Mouse (Mus musculus) 3T3-L1 (cell line): Measurements from ENCODE around the gene Igsf9b.

ENCODE experiments used
- DNase-seq: peaks from one replicate; pipeline ENCODE4 v3.0.0-alpha.2; 2015; ENCODE audit warnings: low read depth, low spot score

Igsf9b gene

DNA sequence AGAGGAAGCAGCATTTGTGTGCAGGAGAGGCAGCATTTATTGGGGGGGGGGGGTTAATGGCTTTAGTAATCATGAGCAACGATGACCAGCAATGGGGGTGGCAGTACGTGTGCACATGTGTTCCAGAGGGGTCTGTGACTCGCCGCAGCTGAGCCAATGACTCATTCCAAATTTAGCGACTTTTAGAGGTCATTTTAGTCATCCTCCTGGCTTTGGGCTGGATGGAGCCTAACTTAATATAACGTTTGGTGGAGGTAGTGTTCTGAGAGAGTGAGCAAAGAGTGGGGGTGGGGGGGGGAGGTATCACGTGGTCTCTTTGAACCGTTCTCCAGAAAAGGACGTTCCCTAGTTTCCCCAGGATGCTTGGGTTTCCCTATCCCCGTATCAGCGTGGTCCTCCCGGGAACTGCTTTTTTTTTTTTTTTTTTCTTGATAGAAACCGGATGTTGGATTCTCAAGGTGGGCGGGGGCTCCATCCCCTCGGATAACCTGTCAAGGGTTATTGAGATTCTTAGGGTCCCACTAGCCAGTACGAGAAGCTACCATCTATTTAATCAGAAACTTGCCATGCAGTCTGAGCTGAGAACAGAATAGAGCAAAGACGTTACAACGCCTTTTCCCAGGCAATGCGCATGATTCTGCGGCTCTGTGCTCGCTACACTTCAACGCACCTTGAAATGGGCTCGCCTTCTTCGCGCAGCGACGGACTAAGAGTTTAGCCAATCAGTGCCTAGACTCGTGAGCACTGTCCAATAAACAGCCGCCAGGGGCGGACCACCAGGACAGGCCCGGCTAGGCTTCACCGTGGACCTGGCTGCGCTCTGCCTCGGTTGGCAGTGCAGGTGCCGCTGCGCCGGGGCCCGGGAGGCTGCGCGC, at the start of gene Igsf9b:
Gene Igsf9b (plus strand): TSS at position 794 of the 875 bp plus-strand sequence.
- DNase-seq, result peak; percentile 77

DNA sequence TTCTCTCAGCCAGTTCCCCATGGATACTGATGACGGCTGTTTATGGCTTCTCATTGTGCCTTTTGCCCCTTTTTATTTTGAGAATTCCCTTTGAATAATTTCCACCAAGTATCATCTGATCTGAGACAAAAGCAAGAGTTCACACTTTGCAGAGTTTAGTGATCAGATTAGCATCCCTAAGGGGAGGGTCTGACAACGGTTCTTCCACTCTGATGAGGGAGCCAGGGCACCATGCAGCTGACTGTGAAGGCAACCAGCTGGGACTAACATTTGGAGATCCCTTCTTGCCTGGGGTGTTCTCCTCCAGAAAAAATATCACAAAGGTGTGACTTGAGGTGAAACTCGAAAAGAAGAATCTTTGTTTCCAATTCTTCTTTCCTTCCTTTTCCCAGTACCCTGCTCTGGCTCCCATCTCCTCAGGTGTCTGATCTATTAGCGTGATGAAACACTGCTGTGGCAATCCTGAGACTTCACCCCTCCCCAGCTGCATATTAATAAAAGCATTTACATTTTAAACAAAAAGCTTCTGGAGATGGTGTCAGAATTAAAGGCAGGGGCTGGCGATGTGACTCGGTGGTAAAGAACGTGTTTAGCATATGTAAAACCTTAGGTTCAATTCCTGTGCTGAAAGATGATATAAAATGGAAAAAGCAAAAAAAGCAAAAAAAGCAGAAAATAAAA, 46.8 kb upstream of the Igsf9b start:
- no peak for DNase-seq

DNA sequence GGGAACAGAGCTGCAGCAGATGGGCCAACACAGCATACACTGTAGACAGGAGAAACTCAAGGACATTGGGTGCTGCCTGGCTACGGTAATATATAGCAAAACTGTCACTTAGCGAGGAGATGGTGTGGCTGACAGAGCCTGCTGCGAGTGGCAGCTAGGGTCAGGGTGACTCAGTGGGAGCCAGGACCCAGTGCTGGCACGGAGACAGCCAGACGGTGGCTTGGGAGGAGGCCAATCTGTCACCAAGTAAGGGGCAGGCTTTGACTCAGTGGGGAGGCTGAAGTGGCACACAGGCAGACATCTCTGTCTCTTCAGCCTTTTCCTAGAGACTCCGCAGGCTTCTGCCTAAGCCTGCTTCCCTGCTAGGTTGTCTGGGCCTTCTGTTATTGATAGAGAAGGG, 42.5 kb upstream of the Igsf9b start:
- DNase-seq, result no peak

DNA sequence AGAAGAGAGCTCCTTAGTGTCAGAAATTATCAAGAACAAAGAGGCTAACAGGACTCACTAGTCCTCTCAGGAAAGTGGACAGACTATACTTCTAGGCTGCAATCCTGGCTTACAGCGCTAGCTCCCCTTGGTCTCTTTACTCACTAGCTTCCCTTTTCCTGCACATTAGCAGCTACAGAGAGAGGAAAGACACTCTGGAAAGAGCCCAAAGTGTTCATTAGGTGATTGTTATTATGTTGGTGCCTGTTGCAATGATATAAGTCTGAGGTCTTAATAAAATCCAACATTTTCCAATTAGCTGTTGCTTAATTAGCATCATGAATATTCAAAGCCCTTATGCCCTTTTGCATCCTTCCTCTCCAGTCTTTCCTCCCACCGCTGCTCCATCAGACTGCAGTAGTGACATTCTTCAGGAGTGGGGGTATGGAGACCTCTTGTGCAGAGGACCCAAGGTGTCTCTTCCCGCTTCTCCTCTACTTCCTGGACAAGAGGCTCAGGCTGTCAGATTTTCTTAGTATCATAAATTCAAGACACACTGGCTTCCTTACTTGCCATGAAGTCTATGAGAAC, 38.5 kb upstream of the Igsf9b start:
- DNase-seq, result no peak

DNA sequence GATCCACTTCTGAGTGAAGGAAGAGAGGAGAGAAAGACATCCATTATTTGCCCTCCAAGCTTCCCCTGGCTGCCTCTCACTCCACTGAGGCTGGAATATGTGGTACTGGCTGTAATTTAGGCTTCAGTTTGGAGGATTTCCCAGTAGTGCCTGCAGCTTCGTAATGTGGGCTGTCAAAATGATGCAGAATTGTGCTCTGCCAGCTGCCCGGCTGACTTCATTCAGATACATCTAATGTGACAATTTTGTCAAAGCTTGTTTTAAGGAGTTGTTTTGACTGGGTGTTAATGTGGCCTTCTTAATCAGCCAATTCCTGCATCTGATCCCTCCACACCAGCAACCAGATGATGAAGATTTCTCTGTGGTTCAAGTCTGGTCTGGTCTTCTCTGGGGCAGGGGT, 37.1 kb upstream of the Igsf9b start:
- no peak for DNase-seq

DNA sequence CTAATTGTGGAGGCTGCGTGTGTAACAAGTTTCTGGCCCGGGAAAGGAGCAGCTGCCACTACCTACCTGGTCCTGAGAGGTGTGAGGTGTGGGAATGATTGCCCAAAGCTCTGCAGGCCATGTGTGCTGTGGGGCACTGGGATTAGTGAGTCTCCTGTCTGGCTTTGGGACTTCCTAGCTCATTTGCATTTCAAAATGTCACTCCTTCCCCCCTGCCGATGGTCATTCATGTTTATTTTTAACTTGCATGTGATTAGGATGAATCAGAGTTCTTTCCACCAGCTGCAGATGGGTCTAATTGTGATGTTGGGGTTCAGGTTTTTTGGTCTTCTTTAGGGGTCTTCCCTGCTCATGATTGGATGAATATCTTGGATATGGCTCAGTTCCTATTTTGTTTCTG, 34.0 kb upstream of the Igsf9b start:
- DNase-seq, result no peak

DNA sequence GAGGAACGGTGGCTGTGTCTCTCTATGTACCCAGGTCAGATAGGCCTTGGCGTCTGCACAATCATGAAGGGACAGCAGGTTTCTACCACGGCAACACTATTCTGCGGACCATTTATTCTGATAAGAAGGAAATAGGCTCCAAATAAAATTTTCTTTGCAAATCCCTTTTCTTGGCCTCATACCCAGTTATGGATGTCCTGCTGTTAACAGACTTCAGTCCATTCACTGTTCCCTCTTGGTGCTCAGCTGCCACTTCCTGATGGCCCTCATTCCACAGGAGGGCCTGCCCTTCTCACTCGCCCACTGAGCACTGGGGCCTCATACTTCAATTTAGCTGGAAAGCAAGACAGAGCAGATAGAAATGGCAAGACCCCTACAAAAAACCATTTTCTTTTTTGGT, 31.1 kb upstream of the Igsf9b start:
- DNase-seq, result no peak

DNA sequence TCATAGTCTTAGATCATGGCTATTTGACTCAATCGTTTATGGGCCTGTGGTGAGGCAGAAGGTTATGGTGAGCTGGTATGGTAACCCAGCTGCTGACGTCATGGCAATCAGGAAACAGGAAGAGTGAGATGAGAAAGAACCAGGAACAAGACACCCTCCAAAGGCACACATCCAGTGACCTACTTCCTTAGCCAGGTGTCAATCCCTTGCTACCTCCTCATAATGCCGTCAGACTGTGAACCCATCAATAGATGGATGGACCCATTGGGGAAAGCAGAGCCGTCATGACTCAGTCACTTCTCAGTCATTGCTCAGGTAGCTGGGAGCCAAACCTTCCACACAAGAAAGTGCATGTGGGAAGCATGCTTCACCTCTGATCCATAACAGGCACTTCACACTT, 30.5 kb upstream of the Igsf9b start:
- no peak for DNase-seq

DNA sequence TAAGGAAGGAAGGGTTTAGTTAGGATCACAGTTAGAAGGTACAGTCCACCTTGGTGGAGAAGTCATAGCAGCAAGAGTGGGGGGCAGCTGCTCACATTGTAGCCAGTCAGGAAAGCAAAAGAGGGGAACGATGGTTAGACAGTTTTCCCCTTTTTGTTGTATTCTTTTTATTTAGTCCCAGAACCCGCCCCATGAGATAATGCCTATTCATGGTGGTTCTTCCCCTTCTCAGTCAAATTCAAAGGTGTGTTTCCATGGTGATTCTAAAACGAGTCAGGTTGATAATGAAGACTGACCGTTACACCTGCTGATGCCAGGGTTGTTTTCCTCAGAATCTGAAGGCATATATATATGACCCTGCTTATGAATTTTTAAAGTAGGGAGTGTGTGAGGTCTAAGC, 29.7 kb upstream of the Igsf9b start:
- no peak for DNase-seq

DNA sequence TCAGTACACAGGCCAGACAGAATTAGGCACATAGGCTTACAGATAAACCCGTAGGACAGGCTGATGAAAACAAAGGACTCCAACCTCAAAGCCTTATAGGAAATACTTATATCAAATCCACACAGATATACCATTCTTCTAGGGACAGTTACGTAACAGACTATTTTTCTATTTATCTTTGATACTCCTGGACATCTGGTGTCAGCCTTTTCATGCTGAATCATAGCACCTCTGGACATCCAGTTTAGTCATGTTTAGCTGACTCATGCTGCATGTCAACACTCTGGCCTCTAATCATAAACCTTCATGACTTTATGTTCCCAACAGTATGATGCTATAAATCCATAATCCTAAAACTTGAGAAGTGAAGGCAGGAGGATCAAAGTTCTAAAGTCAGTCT, 29.1 kb upstream of the Igsf9b start:
- peak; percentile 70 for DNase-seq

DNA sequence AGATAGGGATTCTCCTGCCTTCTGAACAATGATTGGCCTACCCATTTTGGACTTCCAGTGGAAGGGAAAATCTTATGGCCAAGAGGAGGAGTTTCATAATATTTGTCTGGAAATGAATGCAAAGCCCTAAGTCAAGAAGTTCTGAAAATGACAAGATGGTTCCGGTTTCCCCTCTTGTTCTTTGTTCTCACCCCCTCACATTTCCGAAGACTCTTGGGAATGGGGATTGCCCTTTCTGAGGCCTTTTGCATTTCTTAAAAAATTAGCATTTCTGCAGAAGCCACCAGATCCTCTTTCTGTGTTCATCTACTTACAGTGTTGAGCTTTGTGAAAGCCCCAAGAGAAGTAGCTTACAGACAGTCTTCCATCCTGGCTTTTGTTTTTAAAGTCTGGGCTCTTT, 27.1 kb upstream of the Igsf9b start:
- no peak for DNase-seq

DNA sequence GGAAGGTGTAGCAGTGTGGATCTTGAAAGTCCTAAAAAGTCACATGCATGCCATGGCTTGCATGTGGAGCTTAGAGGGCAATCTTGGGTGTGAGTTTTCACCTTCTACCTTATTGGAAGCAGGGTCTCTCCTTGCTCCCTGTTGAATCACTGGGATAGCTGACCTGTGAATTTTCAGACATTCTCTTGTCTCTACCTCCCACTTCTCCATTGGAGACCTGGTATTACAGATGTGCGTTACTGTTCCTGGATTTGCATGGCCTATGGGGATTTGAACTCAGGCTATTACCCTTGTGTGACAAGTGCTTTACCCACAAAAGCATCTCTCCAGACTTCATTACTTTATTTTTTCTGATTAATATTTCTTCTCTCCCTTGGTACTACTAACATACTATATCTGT, 26.1 kb upstream of the Igsf9b start:
- no peak for DNase-seq

DNA sequence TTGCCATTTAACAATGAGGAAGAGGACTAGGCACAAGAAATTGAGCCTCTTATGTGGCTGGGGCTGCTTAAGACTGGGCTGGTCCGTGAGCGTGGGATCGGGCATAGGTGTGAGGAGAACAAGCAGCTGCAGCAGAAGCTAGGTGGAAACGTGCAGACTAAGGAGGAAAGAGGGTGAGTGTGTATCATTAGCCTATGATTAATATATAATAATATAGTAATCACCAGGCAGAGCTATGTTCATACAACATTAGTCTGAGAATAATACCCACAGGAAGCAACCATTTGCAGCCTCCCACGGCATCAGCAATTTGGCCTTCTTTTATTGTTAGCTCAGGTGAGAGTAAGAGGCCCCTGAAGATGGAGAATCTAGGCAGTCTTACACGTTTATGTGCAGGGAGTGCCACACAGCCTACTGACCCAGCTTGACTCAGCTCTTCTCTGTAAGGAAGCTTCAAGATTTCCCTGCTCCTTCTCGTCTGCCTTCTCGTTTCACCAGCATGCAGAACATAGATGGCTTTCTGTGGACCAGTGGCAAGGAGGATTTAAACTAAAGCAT, 22.6 kb upstream of the Igsf9b start:
- DNase-seq, result no peak

DNA sequence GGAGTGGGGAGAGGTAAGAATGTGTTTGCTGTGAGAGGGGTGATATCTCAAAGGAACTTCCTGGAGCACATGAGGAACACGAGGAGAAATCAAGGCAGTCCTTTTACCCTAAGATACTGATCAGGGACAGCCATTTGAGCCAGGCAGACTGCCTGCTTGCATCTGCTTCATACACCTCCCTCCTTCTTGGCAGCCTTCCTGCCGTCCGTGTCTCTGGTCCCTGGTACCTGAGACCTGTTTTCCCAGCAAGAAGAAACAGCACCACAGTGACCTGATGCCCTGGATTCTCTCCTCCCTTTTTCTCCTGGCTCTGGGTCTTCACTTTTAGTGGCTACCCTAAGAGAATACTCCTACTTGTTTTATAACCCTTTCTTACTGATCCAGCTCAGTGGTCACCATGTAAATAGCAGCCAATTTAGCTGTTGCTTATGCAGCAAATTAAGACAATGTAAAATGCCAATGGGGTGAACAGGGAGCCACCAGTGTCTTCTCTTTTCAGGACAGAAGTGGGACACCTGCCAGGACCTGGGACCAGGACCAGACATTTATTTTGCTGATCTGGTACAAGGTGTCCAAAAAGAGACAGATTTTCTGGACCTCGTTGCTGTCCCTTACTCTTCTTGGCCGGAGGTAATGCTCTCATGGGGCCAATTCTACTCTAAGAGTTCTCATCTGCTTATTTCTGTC, 21.5 kb upstream of the Igsf9b start:
- no peak for DNase-seq

DNA sequence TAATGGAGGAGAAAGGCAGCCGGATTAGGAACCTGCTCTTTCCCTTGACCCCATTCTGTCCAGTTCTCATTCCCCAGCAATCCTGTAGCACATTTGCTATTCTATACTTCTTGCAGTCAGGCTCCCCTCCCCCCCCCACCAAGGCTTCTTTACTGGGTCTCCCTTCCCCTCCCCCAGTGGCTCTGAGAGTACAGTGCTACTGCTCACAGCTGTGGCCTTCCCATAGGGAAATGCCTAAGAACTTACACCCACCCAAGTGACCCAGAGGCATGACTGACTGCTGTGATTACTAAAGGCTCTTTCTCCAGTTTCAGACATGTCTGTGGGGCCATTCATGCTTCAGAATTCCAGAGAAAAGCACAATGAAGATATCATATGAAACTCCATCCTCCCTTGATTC, 20.0 kb upstream of the Igsf9b start:
- DNase-seq, result no peak

DNA sequence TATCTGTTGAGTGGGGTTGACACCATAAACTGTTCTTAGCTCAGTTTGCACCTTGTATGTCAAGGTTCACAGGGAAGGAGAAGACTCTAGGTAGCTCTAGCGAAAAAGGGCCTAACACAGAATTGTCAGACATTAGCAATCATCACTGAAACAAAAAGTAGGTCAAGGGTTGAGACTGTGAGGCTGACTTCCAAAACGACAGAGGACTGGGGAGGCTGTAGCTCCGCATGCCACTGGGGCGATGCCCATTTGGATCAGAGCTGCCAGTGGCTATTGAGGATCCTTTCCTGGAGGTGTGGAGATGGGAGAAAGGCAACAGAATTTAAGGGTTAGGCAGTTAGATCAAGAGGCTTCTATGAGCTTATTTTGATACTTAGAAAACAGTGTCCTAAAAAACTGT, 18.0 kb upstream of the Igsf9b start:
- DNase-seq, result no peak

DNA sequence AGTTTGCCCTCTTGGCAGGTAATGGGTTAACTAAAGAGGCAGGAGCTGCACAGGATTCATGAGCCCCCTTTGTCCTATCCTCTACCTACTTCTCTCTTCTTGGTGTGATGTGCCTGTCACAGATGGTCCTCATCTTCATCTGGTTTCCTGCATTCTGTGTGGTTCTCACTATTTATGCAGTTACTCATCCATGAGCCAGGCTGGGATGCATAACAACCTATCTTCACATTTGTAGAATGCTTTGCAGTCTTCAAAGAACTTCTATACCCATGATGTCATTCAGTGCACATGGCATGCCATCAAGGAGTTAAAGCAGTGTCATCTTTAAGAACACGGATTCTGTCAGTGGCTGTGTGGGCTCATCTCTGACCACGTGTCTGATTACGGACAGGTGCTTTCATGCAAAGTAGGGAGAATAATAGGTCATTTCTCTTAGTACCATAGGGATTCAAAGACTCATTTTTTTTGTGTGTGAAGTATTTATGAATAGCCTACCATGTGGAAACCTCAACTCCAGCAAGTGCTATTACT, 13.2 kb upstream of the Igsf9b start:
- DNase-seq, result no peak

DNA sequence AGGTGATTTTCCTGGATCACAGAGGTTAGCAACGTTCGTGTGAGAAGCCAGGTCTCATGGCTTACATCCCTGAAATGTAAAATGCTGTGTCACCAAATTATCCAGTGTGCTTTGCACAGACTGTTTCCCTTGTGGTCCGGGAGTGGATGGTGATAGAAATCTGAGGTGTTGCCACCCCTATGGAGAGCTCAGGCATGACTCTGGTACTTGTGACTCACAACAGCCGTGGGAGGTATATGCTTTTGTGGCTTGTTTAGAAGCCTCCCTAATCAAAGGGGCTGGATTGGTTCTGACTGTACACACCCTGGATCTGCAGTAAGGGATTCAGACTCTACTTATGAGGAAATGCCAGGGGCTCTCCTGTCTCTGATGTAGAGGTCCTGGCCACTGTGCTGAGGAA, 12.7 kb upstream of the Igsf9b start:
- DNase-seq, result no peak

DNA sequence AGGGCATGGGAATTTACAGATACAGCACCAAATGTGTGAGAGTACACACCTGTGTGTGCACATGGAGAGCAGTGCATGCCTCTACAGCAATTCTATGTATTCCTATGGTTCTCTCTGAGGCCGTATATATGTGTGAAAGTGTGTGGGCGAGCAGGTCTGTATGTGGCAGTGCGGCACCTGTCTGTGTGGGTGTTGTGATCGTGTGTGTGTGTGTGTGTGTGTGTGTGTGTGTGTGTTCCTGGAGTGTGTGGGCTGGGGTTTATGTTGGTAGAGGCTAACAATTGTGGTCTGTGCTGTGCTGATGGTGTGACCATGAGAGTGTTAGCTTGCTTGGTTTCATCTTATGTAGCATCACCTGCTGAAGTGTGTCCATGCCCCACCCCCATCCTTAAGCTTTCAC, 12.1 kb upstream of the Igsf9b start:
- no peak for DNase-seq

DNA sequence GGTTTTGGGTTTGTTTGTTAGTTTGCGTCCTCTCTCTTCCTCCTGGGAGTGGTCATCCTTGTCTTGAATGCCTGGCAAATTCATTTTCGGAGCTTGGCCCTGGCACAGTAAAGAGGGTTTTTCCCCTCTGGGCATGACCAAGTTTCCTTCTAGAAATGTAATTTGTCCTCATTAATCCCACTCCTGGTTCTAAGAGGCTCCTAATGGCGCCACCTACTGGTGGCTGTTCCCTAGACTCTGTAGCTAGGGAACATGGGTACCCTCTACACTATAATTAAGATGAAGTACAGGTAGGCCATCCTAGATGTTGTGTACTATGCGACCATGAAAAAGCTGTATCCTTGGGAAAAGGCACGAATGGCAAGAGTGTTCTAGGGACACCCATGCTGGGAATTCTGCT, 11.6 kb upstream of the Igsf9b start:
- peak; percentile 39 for DNase-seq

DNA sequence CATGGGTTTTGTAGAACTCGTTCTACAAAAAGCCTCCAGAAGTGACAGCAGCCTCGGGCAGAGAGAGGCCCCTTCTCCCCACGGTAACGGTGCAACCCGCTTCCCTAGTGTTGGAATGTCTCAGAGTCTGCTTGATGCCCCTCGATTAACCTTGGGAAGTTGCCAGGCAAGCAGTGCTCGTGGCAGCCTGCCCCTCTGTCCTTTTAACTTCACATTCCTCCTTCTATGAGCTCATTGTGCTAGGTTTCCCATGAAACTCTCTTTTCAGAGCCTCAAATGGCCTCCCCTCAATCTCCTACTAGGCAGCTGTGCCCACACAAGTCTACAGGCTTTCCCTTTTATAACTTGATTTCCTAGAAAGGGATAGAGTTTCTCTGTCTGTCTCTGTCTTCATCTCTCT, 10.6 kb upstream of the Igsf9b start:
- DNase-seq, result no peak
